Mouse (Mus musculus) liver, adult 2 months (tissue): ENCODE measurements around the gene Pemt.

Source experiments
- CTCF ChIP-seq: fragments of 200-500 bp; IDR thresholded peaks from 2 replicates; pipeline ENCODE4 v1.5.1; 2011; ENCODE audit warnings: low read depth, low read length, control low read depth
- POLR2A ChIP-seq: fragments of 200-500 bp; IDR thresholded peaks from 2 replicates; pipeline ENCODE4 v1.6.1; 2011; ENCODE audit warnings: low read length, control low read depth; ENCODE audit not compliant: insufficient read depth; ENCODE audit errors: extremely low read depth

GRCm38 (mm10) chr11:60067646-60068045, 21.4 kb upstream of the Pemt start:
- TF ChIP-seq POLR2A (no peak), CTCF (no peak)
